Mouse (Mus musculus) lung, postnatal 36 days (tissue): ENCODE results near the gene Mmp11.

Experiments used
- DNase-seq: peaks from one replicate; pipeline ENCODE4 v3.0.0; 2022; ENCODE audit warnings: mixed read lengths

Gene Mmp11

GRCm38 (mm10) chr10:75935680-75936541 is at the start of gene Mmp11:
Gene Mmp11, minus strand, starts transcription at chr10:75936496.
- DNase-seq, result peak; percentile 82

- DNase-seq, result no peak
Measured at GRCm38 (mm10) chr10:75979432-75979831, 43.1 kb upstream of the Mmp11 start.

DNA sequence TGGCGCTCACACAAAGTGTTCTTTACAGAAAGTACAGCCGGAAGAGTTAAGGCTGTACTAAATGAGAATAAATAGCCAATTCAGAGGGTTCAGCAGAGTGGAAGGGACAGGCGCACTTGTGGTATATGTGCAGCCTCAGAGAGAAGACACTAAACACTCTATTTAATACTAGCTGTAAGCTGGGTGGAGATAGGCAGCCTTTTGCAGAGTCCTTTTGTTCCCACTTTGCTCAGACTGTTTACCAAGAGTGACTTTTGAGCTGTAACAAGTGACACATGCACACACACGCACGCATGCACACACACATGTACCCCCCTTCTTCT is 42.5 kb upstream of the Mmp11 start:
- DNase-seq, result no peak

DNA sequence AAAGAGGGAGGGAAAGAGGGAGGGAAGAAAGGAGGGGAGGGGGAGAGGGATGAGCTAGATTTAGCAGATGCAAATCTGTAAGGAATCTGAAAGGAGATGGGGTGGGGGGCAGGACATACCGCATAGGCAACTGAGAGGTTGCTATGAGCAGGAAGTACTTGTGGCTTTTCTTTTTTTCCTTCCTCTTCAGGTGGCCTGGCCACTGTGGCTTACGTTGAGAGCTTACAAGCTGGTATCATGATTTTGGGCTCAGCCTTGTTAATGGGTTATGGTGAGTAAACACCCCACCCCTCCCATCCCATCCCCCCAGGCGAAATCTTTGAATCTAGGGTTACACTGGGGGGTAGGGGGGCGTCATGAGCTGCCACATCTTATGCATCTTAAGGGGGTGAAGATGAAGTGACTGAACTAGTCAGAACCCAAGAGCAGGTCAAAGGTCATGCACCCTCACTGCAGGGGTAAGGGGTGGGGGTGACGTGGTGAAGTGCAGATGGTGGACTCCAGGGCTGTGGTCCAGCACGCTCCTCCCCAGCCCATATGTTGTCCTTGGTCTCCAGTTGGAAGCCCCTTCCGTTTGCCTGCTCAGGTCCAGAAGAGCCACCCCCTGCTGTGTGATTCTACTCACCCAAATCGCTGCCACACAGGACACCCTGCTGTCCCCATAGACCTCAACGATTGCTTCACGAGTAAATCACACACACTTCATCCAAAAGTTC is 42.0 kb upstream of the Mmp11 start:
- no peak for DNase-seq

GRCm38 (mm10) chr10:75975216-75975615 is 38.9 kb upstream of the Mmp11 start:
- DNase-seq, result peak; percentile 42

GRCm38 (mm10) chr10:75973846-75974245 is 37.5 kb upstream of the Mmp11 start:
- DNase-seq, result no peak

- no peak for DNase-seq
Measured at GRCm38 (mm10) chr10:75954381-75954811, 18.1 kb upstream of the Mmp11 start, which contains the start of gene Gm5134. Gene Gm5134, plus strand, starts transcription at chr10:75954514.

- peak; percentile 77 for DNase-seq
Measured at GRCm38 (mm10) chr10:75951424-75952050, 15.2 kb upstream of the Mmp11 start.

DNA sequence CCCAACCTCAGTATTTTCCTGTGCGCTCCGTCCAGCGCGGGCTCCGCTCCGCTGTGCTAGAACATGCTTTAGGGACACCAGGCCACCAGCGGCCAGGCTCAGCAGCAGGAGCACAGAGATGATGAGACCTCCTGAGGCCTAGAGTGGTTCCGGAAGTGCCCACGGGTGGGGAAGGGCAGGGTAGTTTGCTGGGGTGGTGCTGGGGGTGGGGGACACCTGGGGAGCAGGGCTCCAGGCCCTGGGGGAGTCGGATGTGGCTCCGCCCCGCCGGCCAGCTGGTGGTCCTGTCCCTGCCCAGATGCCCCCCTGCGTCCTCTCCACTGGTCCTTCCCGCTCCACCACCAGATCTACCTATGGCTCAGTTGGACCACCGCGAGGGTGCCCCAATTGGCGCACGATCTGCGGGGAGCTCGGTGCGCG is 14.5 kb upstream of the Mmp11 start:
- DNase-seq, result no peak

- no peak for DNase-seq
Measured at GRCm38 (mm10) chr10:75949053-75950045, 13.1 kb upstream of the Mmp11 start.

DNA sequence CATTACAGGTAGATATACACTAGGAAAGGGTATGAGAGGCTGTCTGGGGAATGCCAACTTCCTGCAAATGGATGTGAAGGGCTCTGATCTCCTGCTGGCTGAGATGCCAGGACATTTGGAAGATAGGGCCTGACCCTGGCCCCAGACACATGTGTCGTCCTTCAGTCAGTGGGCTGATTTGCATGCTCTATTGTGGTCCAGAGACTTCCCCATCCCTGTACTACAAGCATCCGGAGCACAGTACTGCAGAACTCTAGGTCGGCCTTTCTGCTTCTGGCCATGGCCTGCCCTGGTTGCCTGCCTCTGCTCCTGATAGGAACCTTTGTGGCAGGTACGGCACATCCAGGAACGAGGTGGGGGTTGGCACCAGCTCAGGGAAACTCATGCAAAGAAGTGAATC is 11.8 kb upstream of the Mmp11 start:
- no peak for DNase-seq

DNA sequence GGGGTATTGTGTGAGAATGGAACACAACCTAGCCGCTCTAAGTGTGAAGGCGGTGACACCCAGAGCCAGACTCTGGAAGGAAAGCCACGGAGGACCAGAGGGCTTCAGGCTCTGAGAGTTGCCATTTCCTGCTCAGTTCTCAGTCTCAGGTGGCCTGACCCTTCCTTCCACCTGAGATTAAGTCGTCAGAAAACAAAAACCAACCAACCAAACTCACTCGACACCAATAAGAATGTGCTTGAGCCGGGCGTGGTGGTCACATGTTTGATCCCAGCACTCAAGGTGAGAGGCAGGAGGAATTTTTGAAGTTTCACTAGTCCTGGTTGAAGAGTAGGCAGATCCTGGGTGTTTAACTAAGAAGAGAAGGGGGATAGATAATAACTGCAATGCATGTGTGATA is 9.6 kb upstream of the Mmp11 start:
- peak; percentile 87 for DNase-seq

DNA sequence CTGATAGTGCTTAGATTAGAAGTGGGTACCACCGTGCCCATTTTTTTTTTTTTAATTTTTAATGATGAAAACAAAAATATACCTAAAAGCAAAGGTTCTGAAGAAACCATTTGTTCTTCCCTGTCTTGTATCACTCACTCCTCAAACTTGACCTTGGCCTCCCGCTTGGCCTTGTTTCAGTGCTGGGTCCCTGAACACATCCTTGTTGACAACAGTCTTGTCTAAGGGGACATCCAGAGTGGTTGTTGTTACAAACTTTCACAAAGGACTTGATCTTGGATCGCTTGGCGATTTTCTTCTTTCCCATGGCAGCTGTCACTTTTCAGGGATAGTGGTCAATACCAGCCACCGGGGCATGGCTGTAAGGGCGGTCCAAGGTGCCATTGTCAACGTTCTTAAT is 8.9 kb upstream of the Mmp11 start:
- DNase-seq, result no peak

GRCm38 (mm10) chr10:75944066-75944772 is 7.9 kb upstream of the Mmp11 start:
- DNase-seq, result peak; percentile 60

DNA sequence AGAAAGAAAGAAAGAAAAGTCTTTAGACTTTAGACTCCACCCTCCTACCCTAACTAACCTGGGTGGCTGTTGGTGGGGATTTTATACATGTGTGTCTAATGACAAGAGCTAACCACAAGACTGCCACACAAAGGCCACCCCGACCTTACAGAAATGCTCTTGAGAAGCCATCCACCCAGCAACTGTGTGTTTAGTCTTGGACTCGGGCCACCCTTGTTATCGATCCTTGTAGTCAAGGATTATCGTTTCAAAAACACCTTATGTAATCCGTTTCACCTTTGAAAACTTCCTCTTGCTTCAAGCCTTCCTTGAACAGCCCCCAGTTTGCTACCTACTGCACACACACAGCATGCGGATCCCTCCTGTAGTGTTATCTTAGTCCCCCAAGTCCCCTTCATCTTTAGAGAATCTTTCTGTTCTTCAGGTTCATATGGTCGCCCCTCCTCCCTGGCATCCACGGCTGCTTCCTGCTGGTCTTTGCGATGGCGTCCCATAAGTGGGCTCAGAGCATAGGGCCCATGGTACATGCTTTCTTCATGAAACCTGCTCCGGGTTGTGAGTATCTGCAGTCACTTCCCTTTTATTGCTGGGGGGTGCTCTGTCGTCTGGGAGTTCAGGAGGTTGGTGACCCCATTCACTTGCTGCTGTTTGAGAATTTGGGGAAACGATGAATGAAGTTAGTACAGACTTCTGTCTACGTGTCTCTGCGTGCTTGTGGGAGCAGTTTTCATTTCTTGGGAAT is 6.6 kb upstream of the Mmp11 start, which contains the start of gene Vpreb3:
Gene Vpreb3 (plus strand): TSS at position 322 of the 742 bp plus-strand sequence.
- DNase-seq, result peak; percentile 54

GRCm38 (mm10) chr10:75941042-75941824 is 4.9 kb upstream of the Mmp11 start:
- no peak for DNase-seq

- no peak for DNase-seq
Measured at GRCm38 (mm10) chr10:75940520-75940919, 4.2 kb upstream of the Mmp11 start, which contains the start of gene Gm867. Gene Gm867, minus strand, starts transcription at chr10:75940672.

DNA sequence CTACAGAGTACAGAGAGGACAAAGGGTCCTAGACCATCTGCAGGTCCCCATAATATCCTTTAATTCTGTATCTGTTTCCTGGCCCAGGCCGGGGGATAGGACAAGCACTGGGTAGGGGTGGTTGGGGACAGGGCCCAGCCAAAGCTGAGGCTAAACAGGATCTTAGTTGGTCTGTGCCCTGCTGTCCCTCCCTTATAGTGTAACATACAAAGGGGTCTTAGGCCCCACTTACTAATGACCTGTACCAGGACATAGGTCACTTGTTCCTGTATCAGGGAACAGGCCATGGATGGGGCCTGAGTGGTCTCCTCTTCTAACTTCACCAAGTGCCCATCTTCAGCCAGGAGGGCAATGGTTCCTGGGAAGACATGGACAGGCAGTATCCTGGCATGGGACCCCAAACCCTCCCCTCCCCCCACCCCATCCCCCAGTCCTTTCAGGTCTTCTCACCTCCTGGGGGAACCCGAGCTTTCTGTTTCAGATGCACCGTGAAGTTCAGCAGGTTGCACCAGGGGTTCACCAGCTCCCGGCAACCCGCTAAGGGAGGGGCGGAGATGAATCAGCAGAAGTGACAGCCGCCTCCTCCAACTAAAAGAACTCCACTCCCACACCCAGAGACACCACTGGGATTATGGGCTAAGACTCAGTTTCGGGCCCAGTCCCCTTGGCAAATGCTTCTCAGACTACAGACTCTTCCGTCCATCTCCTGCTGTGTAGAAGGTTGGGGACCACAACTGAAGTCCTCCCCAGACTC is 3.4 kb upstream of the Mmp11 start:
- DNase-seq, result no peak
